Mouse (Mus musculus) erythroblast, adult 5-6 weeks (primary cell): Measurements from ENCODE around the gene Syt2. TPM values are rescaled to one million over a fixed set of nuclear protein-coding genes. Genes with fewer than 3 reads are reported as not detected.

ENCODE experiments used
- ATAC-seq: replicated peaks from 2 replicates; pipeline ENCODE4 v1.8.0; 2016; ENCODE audit warnings: moderate number of reproducible peaks, mild to moderate bottlenecking, moderate TSS enrichment, inconsistent platforms; ENCODE audit not compliant: poor library complexity, low FRiP score, severe bottlenecking
- total RNA-seq, 2 experiments: library from RNA; stranded (forward) in 1 of 2; stranded (reverse) in 1 of 2; fragments of 150-400 nt in 1 of 2; fragments of 200-764, 138-1000 nt in 1 of 2; gene quantifications; 2 replicates each; pipeline versions ENCODE4 v1.2.3 to v1.2.4; 2015 to 2017; ENCODE audit warnings: low replicate concordance in 2 of 2

The Syt2 gene
- total RNA-seq, 2 experiments from 2014 or later = 0.58 TPM; not detected in 1

DNA sequence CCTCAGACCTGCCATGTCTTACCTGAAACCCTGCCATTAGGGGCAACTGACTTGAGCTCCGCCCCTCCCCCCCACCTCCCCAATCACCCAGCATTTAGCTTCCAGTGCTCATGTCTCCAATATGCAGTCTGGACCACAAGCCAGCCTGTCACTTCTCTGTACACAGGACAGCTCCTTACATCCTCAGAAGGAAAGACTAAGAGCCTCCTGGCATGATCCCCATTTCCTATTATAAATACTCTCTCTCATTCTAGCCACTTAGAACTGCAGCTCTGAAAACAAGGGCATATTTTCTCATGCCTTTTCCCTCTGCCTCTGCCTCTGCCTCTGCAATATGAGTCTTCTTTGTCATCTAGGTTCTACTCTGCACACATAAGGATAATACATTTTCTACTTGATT, 149.6 kb downstream of the Syt2 start:
- no peak for ATAC-seq

DNA sequence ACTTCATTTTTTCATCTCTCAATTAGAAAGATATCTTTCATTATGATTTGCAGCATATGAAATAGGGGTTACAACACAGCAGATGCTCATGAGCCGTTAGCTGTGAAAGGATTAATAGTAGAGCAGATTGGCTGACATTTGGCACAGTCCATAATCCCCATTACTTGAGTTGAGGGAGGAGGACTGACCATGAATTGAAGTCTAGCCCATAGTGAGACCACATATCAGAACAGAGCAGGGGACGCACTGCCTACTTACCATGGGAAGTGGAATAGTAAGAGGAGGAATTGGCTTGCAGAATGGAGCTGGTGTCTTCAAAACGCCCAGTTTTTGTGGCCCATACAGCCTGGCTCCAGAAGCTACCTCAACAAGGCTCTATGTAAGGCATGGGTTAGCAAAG, 150.1 kb downstream of the Syt2 start:
- ATAC-seq = no peak

DNA sequence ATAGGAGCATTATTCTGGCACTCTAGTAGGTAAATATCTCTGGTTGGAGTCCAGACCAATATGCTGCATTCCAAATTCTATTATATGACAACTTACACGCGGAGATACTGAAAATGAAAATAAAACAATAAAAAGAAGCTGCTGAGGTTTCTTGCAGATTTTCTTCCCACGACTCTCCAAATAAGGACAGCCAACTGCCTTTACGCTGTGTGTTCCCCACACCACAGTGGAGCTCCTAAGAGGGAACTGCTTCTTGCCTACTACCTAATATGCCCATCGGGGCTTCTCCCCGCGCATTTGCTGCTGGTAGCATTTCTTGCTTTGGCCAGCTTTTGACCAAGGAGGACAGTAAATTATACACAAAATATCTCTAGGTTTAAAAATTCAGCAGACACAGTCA, 155.3 kb downstream of the Syt2 start:
- ATAC-seq = no peak

DNA sequence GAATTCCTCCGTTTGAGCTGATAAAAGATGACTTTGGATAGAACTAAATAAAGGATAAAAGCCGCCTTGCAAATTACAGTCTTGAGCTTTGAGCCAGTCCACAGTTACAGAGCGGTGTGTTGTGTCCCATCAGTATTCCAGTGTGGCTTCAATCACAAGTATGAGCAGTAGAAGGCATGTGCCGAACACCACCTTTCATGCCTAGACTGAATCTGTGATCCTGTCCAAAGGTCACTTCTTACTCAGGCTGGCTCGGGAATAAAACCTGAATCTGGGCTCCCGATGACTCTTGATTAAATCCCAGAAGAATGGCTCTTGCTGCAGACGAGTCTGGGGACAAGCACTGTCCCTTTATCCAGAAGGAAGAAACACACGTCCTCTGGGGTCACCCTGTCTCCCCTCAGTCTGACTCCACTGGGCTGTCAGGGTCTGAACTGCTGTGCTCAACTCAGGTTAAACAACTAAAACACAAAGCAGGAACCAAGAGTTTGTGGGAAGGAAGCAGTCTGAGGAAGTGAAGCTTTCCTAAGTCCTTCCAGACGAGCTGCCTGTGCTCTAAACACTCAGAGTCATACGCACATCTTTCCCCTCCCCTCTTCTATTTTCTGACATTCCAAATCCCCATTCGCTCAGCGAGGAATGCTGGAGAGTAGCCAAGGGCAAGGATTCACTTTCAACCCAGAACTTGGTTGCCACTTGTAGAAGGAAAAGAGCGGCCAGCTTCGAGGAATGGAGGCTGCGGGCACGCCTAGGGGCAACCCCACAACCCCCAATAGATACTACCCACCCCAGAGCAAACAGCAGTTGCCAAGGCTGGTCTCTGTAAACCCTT, 157.0 kb downstream of the Syt2 start:
- no peak for ATAC-seq

DNA sequence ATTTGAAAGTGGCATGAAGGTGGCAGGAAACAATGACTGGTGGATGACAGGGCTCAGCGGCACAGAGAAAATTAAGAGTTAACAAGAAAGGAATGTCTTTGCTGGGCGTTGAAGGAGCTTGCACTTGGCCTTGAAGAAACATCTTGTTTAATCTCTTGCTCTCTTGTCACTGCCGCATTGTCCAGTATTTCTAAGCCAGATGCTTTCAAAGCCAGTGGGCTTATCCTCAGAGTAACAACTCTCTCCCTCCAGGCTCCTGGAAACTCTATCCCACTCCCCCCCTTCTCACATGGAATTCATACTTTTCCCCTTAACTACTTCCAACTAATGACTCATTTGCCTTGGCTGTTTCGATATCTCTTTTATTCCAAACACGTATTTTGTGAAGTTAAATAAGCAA, 157.9 kb downstream of the Syt2 start:
- ATAC-seq = no peak

DNA sequence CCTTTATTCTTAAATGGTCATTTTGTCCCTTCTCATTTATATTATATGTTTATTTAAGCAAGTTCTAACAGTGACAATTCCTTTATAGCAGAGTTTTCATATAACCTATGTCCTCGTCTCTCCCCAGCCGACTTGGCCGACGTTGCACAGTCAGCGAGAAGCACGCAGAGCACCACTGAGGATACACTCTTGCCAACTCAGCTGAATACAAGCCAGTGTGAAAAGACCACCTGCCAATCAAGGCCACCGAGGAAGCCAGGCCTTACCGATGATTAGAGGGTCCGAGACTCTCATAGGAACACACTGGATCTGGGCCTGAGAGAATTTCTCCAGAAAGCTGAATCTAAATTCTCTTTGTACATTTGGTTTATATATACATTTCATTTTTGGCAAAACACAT, 159.0 kb downstream of the Syt2 start:
- ATAC-seq = no peak

Other genes starting within 250 kb of the Syt2 start
- 31.8 and 39.6 TPM in 2 replicates for gene Cyb5r1, start 241.1 kb upstream of the Syt2 start, total RNA-seq (2015; ENCODE audit: low replicate concordance)
- 26.8 and 53.9 TPM in 2 replicates for gene Cyb5r1, start 241.1 kb upstream of the Syt2 start, total RNA-seq (2017; ENCODE audit: low replicate concordance)
- 432 and 436 TPM in 2 replicates for gene Adipor1, start 231.3 kb upstream of the Syt2 start, total RNA-seq (2015; ENCODE audit: low replicate concordance)
- 440 and 446 TPM in 2 replicates for gene Adipor1, start 231.3 kb upstream of the Syt2 start, total RNA-seq (2017; ENCODE audit: low replicate concordance)
- 226 and 242 TPM in 2 replicates for gene Klhl12, start 191.1 kb upstream of the Syt2 start, total RNA-seq (2015; ENCODE audit: low replicate concordance)
- 369 and 410 TPM in 2 replicates for gene Klhl12, start 191.1 kb upstream of the Syt2 start, total RNA-seq (2017; ENCODE audit: low replicate concordance)
- 5.6 and 9.2 TPM in 2 replicates for gene Rabif, start 152.0 kb upstream of the Syt2 start, total RNA-seq (2015; ENCODE audit: low replicate concordance)
- 7.2 and 8.2 TPM in 2 replicates for gene Rabif, start 152.0 kb upstream of the Syt2 start, total RNA-seq (2017; ENCODE audit: low replicate concordance)
- gene Mgat4e, start 97.0 kb upstream of the Syt2 start, total RNA-seq (2015; ENCODE audit: low replicate concordance) = not detected in 2 replicates
- gene Mgat4e, start 97.0 kb upstream of the Syt2 start, total RNA-seq (2017; ENCODE audit: low replicate concordance) = not detected in 2 replicates
- 15.9 and 16.3 TPM in 2 replicates for gene Kdm5b, start 86.5 kb upstream of the Syt2 start, total RNA-seq (2015; ENCODE audit: low replicate concordance)
- 24.3 and 25.0 TPM in 2 replicates for gene Kdm5b, start 86.5 kb upstream of the Syt2 start, total RNA-seq (2017; ENCODE audit: low replicate concordance)